Mouse (Mus musculus) heart, embryonic 14.5 days (tissue): ENCODE results near the gene Prkar1a. TPM values are rescaled to one million over a fixed set of nuclear protein-coding genes. Genes with fewer than 3 reads are reported as not detected.
"Not testable (repeated sequence)": the region's sequence is repeated elsewhere in the genome, so short reads cannot be mapped to it uniquely, and the experiment has no call there.

ENCODE experiments used
- ATAC-seq: fragments of 200-750 bp; cut with Nextera tagmentation; 2 replicates; pipeline ENCODE4 v1.8.0; 2017; ENCODE audit warnings: low read depth, moderate TSS enrichment; ENCODE audit not compliant: insufficient number of reproducible peaks, insufficient read depth, low FRiP score
- H3K27ac ChIP-seq, 2 experiments: fragments of 200-500 bp in 1 of 2; fragments of 300-500 bp in 1 of 2; sonication (generic) in 1 of 2; replicated peaks in 1 of 2; 2 replicates each; pipeline ENCODE4 v1.5.1; 2012 to 2014; ENCODE audit warnings: low read depth in 2 of 2, low read length in 2 of 2, control low read depth in 1 of 2, mild to moderate bottlenecking in 1 of 2, mixed read lengths in 1 of 2; ENCODE audit not compliant: control insufficient read depth in 1 of 2, insufficient read depth in 1 of 2
- H3K27me3 ChIP-seq: fragments of 300-500 bp; sonication (generic); 2 replicates; pipeline ENCODE4 v1.6.1; 2014; ENCODE audit warnings: mild to moderate bottlenecking, low read length, control low read depth; ENCODE audit not compliant: control insufficient read depth, insufficient read depth
- H3K36me3 ChIP-seq: fragments of 300-500 bp; sonication (generic); 2 replicates; pipeline ENCODE4 v1.6.1; 2014; ENCODE audit warnings: mild to moderate bottlenecking, control low read depth, low read length, mixed read lengths; ENCODE audit not compliant: control insufficient read depth, insufficient read depth
- H3K4me1 ChIP-seq, 2 experiments: fragments of 200-500 bp in 1 of 2; fragments of 300-500 bp in 1 of 2; sonication (generic) in 1 of 2; 2 replicates each; pipeline ENCODE4 v1.6.1; 2012 to 2014; ENCODE audit warnings: low read length in 2 of 2, control low read depth in 1 of 2, mixed read lengths in 1 of 2; ENCODE audit not compliant: control insufficient read depth in 2 of 2, insufficient read depth in 2 of 2
- H3K4me2 ChIP-seq: fragments of 300-500 bp; sonication (generic); 2 replicates; pipeline ENCODE4 v1.6.1; 2014; ENCODE audit warnings: mild to moderate bottlenecking, low read length
- H3K4me3 ChIP-seq, 2 experiments: fragments of 200-500 bp in 1 of 2; fragments of 300-500 bp in 1 of 2; sonication (generic) in 1 of 2; 2 replicates each; pipeline ENCODE4 v1.5.1; 2012 to 2014; ENCODE audit warnings: low read length in 2 of 2, mild to moderate bottlenecking in 2 of 2, control low read depth in 1 of 2, low read depth in 1 of 2, moderate library complexity in 1 of 2; ENCODE audit not compliant: control insufficient read depth in 1 of 2, insufficient read depth in 1 of 2
- H3K9ac ChIP-seq: fragments of 300-500 bp; sonication (generic); 2 replicates; pipeline ENCODE4 v1.6.1; 2014; ENCODE audit warnings: mild to moderate bottlenecking, low read length
- H3K9me3 ChIP-seq: fragments of 300-500 bp; sonication (generic); 2 replicates; pipeline ENCODE4 v1.6.1; 2016; ENCODE audit warnings: low read length, control low read depth; ENCODE audit not compliant: control insufficient read depth
- WGBS: fragments of 180-500 bp; shearing (Covaris S2); extraction: QIAGEN DNeasy Blood & Tissue Kit; methylation state at CpG from one replicate; pipeline ENCODE4 v1.1.7; 2014; 5-methylcytosine and 5-hydroxymethylcytosine counted together
- polyA plus RNA-seq: library from polyadenylated mRNA; unstranded; fragments of >200 nt; fragmentation: Nextera tagmentation; extraction: Ambion mirVana; gene quantifications from 2 replicates; pipeline ENCODE4 v1.2.1, GENCODE M21; 2014

Gene Prkar1a
- polyA plus RNA-seq, 1 experiment from 2014 or later, result 492 TPM

GRCm38 (mm10) chr11:109654581-109654980 lies 5.4 kb downstream of the Prkar1a start:
- no peak for ATAC-seq
- WGBS, result 85% methylated on average over 6 of the region's 6 CpGs
- Histone ChIP-seq H3K9me3 (no peaks in the 10 kb centered on the region), H3K36me3 (peaks cover 57% of the 10 kb centered on the region), H3K9ac (no peak overlapping the region), H3K27ac (no peak overlapping the region), H3K27me3 (no peaks in the 10 kb centered on the region), H3K4me3 (no peak overlapping the region), H3K4me1 (peaks cover 12 to 50% of the 10 kb centered on the region in 2 experiments), H3K4me2 (no peak overlapping the region)

GRCm38 (mm10) chr11:109656232-109656631 lies 7.0 kb downstream of the Prkar1a start:
- no peak for ATAC-seq
- Histone ChIP-seq H3K4me3 (no peak overlapping the region), H3K27me3 (no peaks in the 10 kb centered on the region), H3K27ac (no peak overlapping the region), H3K36me3 (peaks cover 74% of the 10 kb centered on the region), H3K4me2 (no peak overlapping the region), H3K9me3 (no peaks in the 10 kb centered on the region), H3K9ac (no peak overlapping the region), H3K4me1 (peaks cover 10 to 45% of the 10 kb centered on the region in 2 experiments)
- 77% methylated on average over 7 of the region's 7 CpGs for WGBS

GRCm38 (mm10) chr11:109660526-109660925 lies 11.3 kb downstream of the Prkar1a start:
- H3K4me2 ChIP-seq, H3K9ac ChIP-seq, H3K27me3 ChIP-seq, H3K27ac ChIP-seq, ATAC-seq, H3K9me3 ChIP-seq, H3K4me3 ChIP-seq: not testable (repeated sequence)
- Histone ChIP-seq H3K4me1 (peaks cover 2 to 15% of the 10 kb centered on the region in 2 experiments; a peak in 3 of 4 replicates), H3K36me3 (peaks cover 93% of the 10 kb centered on the region)
- whole genome bisulfite sequencing, result 89% methylated on average over 8 of the region's 8 CpGs

- Histone ChIP-seq H3K4me1 (no peaks in the 10 kb centered on the region), H3K4me3 (no peak overlapping the region), H3K9ac (no peak overlapping the region), H3K4me2 (no peak overlapping the region), H3K27ac (no peak overlapping the region), H3K27me3 (no peaks in the 10 kb centered on the region), H3K36me3 (peaks cover 99% of the 10 kb centered on the region), H3K9me3 (no peaks in the 10 kb centered on the region)
- no peak for ATAC-seq
- WGBS, result 86% methylated on average over 13 of the region's 13 CpGs
Observed at GRCm38 (mm10) chr11:109664293-109664692, 15.1 kb downstream of the Prkar1a start.

GRCm38 (mm10) chr11:109665424-109665823 lies 16.2 kb downstream of the Prkar1a start:
- H3K9me3 ChIP-seq, result no peaks in the 10 kb centered on the region
- 0 out of 4 replicates have a peak, but pooled peaks cover 0 to under 1% of the 10 kb centered on the region in 2 experiments for H3K4me1 ChIP-seq
- peaks cover 99% of the 10 kb centered on the region for H3K36me3 ChIP-seq
- 82% methylated on average over 6 of the region's 6 CpGs for WGBS
- no peaks in the 10 kb centered on the region for H3K27me3 ChIP-seq
- ATAC-seq, result no peak
- no peak overlapping the region for H3K4me2 ChIP-seq
- no peak overlapping the region for H3K27ac ChIP-seq
- no peak overlapping the region for H3K4me3 ChIP-seq
- H3K9ac ChIP-seq, result no peak overlapping the region

- H3K4me2 ChIP-seq, result no peak overlapping the region
- WGBS, result 92% methylated on average over 13 of the region's 13 CpGs
Observed at GRCm38 (mm10) chr11:109666411-109666810, 17.2 kb downstream of the Prkar1a start.

GRCm38 (mm10) chr11:109667371-109667770 lies 18.2 kb downstream of the Prkar1a start:
- no peak overlapping the region for H3K4me3 ChIP-seq
- H3K9me3 ChIP-seq, result no peaks in the 10 kb centered on the region
- 88% methylated on average over 19 of the region's 19 CpGs for WGBS
- peaks cover 3 to 4% of the 10 kb centered on the region in 2 experiments; a peak in 2 of 4 replicates for H3K4me1 ChIP-seq
- peaks cover 96% of the 10 kb centered on the region for H3K36me3 ChIP-seq
- no peak for ATAC-seq
- H3K27ac ChIP-seq, result no peak overlapping the region
- no peak overlapping the region for H3K9ac ChIP-seq
- H3K4me2 ChIP-seq, result no peak overlapping the region
- H3K27me3 ChIP-seq, result no peaks in the 10 kb centered on the region

More at GRCm38 (mm10) chr11:109666411-109666810, 17.2 kb downstream of the Prkar1a start:
- no peaks in the 10 kb centered on the region for H3K27me3 ChIP-seq
- no peaks in the 10 kb centered on the region for H3K9me3 ChIP-seq
- no peak overlapping the region for H3K27ac ChIP-seq
- no peak for ATAC-seq
- no peak overlapping the region for H3K4me3 ChIP-seq
- peaks cover 3 to 4% of the 10 kb centered on the region in 2 experiments; a peak in 1 of 4 replicates for H3K4me1 ChIP-seq
- no peak overlapping the region for H3K9ac ChIP-seq
- H3K36me3 ChIP-seq, result peaks cover 96% of the 10 kb centered on the region

- WGBS, result 78% methylated on average over 8 of the region's 8 CpGs
- no peak overlapping the region for H3K9ac ChIP-seq
- peaks cover 89% of the 10 kb centered on the region for H3K36me3 ChIP-seq
- no peak overlapping the region for H3K27ac ChIP-seq
- no peaks in the 10 kb centered on the region for H3K27me3 ChIP-seq
- no peak overlapping the region for H3K4me3 ChIP-seq
- no peak overlapping the region for H3K4me2 ChIP-seq
- no peaks in the 10 kb centered on the region for H3K9me3 ChIP-seq
- no peak for ATAC-seq
- peaks cover 9 to 12% of the 10 kb centered on the region in 2 experiments for H3K4me1 ChIP-seq
Observed at GRCm38 (mm10) chr11:109668115-109668725, 19.0 kb downstream of the Prkar1a start.
